9 mouse cellular contexts compared by ENCODE assay signal in the genomic region with DNA sequence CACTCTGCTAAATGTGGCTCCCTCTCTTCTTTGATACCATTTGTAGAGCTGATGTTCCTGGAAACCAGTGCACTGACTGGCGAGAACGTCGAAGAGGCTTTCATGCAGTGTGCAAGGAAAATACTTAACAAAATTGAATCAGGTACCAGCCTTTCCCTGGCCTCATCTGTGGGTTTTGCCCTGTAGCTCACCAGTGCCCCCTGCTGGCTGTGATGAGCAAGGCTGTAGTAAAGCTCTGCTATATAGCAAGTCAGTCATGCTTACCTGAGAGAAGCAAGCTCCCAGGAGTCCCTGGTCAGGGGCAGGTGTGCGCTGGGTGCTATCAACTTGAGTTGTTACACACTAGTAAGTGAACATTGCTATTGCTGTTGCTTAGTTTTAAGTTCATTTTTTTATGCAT. TPM values are rescaled to one million over a fixed set of nuclear protein-coding genes. Genes with fewer than 3 reads are reported as not detected.
DNase-seq lines count a peak whose midpoint lies in the region; ATAC-seq and TF ChIP-seq lines count a peak whose summit lies in the region.
"Had no signal": no experiment of that assay in that cellular context is flagged by ENCODE, and none has a peak within 500 bp of the region (broad histone marks: within the 10 kb centered on the region; RNA-seq: fewer than 3 reads in every experiment).

No protein-coding gene starts in this region.

- no peak for TF ChIP-seq POLR2A in heart, adult 2 months (IDR thresholded peaks at IDR 0.05; ENCODE audit: insufficient read depth, low read depth, low read length)
- TF ChIP-seq POLR2A in embryonic fibroblast, embryonic 13.5 days (IDR thresholded peaks at IDR 0.05; ENCODE audit: low read depth, low read length) = no peak

- H3K79me2 ChIP-seq in heart, adult 2 months (replicated peaks; ENCODE audit: control insufficient read depth, insufficient read depth, low read length) = no peaks in the 10 kb centered on the region

- 96% methylated on average over 4 of the region's 4 CpGs for WGBS in heart, adult 2 months
- WGBS in limb, embryonic 11.5 days = 97% methylated on average over 4 of the region's 4 CpGs
- 99% methylated on average over 4 of the region's 4 CpGs for WGBS in forebrain, embryonic 15.5 days

- H3K27ac ChIP-seq in heart, adult 2 months = no peak overlapping the region
- H3K27ac ChIP-seq in embryonic fibroblast, embryonic 13.5 days (ENCODE audit: insufficient read depth, low read length) = no peak overlapping the region
- H3K27ac ChIP-seq in limb, embryonic 11.5 days (replicated peaks; ENCODE audit: low read depth, low read length) = no peak overlapping the region
- H3K27ac ChIP-seq in forebrain, embryonic 15.5 days (replicated peaks) = no peak overlapping the region
- H3K27ac ChIP-seq: limb, embryonic 13.5 days had no signal

- H3K4me3 ChIP-seq in heart, adult 2 months = no peak overlapping the region
- H3K4me3 ChIP-seq in embryonic fibroblast, embryonic 13.5 days (ENCODE audit: insufficient read depth, low read length) = no peak overlapping the region
- no peak overlapping the region for H3K4me3 ChIP-seq in limb, embryonic 11.5 days (ENCODE audit: low read depth, low read length)
- H3K4me3 ChIP-seq in forebrain, embryonic 15.5 days = no peak overlapping the region
- H3K4me3 ChIP-seq: limb, embryonic 13.5 days had no signal

- H3K4me1 ChIP-seq in heart, adult 2 months (ENCODE audit: control insufficient read depth, insufficient read depth, low read length) = no peaks in the 10 kb centered on the region
- no peaks in the 10 kb centered on the region for H3K4me1 ChIP-seq in embryonic fibroblast, embryonic 13.5 days (ENCODE audit: control insufficient read depth, insufficient read depth, low read length)
- no peaks in the 10 kb centered on the region for H3K4me1 ChIP-seq in limb, embryonic 11.5 days (ENCODE audit: control insufficient read depth, insufficient read depth, low read length)
- H3K4me1 ChIP-seq in forebrain, embryonic 15.5 days = no peaks in the 10 kb centered on the region
- H3K4me1 ChIP-seq: limb, embryonic 13.5 days had no signal

- H3K4me2 ChIP-seq in limb, embryonic 11.5 days (ENCODE audit: low read depth, severe bottlenecking) = no peak overlapping the region
- no peak overlapping the region for H3K4me2 ChIP-seq in forebrain, embryonic 15.5 days (replicated peaks)
- H3K4me2 ChIP-seq: limb, embryonic 13.5 days had no signal

- H3K9me3 ChIP-seq in limb, embryonic 11.5 days (ENCODE audit: control insufficient read depth, low read length) = no peaks in the 10 kb centered on the region
- no peaks in the 10 kb centered on the region for H3K9me3 ChIP-seq in forebrain, embryonic 15.5 days
- H3K9me3 ChIP-seq: limb, embryonic 13.5 days had no signal

- TF ChIP-seq CTCF in heart, adult 2 months (IDR thresholded peaks at IDR 0.05) = peak; percentile 95
- TF ChIP-seq CTCF in embryonic fibroblast, embryonic 13.5 days (IDR thresholded peaks at IDR 0.05; ENCODE audit: borderline replicate concordance, insufficient read depth, low read length) = peak; percentile 62; the same call in 1 of the 2 replicates

- no peak overlapping the region for H3K9ac ChIP-seq in heart, adult 2 months (ENCODE audit: low read depth, low read length)
- no peak overlapping the region for H3K9ac ChIP-seq in limb, embryonic 11.5 days (ENCODE audit: low read length)
- H3K9ac ChIP-seq in forebrain, embryonic 15.5 days (replicated peaks) = no peak overlapping the region
- H3K9ac ChIP-seq: limb, embryonic 13.5 days had no signal

- no peak for ATAC-seq in limb, embryonic 11.5 days (ENCODE audit: insufficient number of reproducible peaks, low FRiP score, low TSS enrichment, low read depth)
- ATAC-seq in forebrain, embryonic 15.5 days (replicated peaks) = no peak

- H3K36me3 ChIP-seq in heart, adult 2 months (ENCODE audit: control insufficient read depth, insufficient read depth, low read length) = no peaks in the 10 kb centered on the region
- peaks cover 24% of the 10 kb centered on the region for H3K36me3 ChIP-seq in limb, embryonic 11.5 days (ENCODE audit: control insufficient read depth, insufficient read depth, low read length)
- H3K36me3 ChIP-seq in forebrain, embryonic 15.5 days = peaks cover 77% of the 10 kb centered on the region

- peak; percentile 48 to 73 for DNase-seq in heart, adult 2 months
- no peak for DNase-seq in heart, postnatal 25 days (ENCODE audit: low spot score)
- DNase-seq in 3T3-L1 (ENCODE audit: low read depth, low spot score) = peak; percentile 50
- DNase-seq in Muller cell, postnatal 12 days (ENCODE audit: inconsistent ontology term) = peak; percentile 14
- DNase-seq in limb, embryonic 11.5 days (ENCODE audit: low spot score) = peak; percentile 38
- DNase-seq in spleen, postnatal 4 days (ENCODE audit: low spot score in 2 of 2) = peak; percentile 49 to 83

- no peaks in the 10 kb centered on the region for H3K27me3 ChIP-seq in heart, adult 2 months (ENCODE audit: control insufficient read depth, insufficient read depth, low read length)
- H3K27me3 ChIP-seq in limb, embryonic 11.5 days (ENCODE audit: control insufficient read depth, insufficient read depth, low read length) = no peaks in the 10 kb centered on the region
- H3K27me3 ChIP-seq in forebrain, embryonic 15.5 days = no peaks in the 10 kb centered on the region
- H3K27me3 ChIP-seq: limb, embryonic 13.5 days had no signal

- 0 out of 2 replicates have a peak, but pooled peaks have one; percentile 28 for TF ChIP-seq EP300 in heart, adult 2 months (IDR thresholded peaks at IDR 0.05; ENCODE audit: insufficient read depth, low read depth, low read length)

- intact Hi-C loops in heart, adult 2 months (cut with DNase I) = loop anchor here (1.0 kb wide), 1 partner anchor 42 kb away; no protein-coding TSS in a partner anchor
- intact Hi-C loops in heart, postnatal 25 days (cut with DNase I) = loop anchor here (1.0 kb wide), 1 partner anchor 42 kb away; no protein-coding TSS in a partner anchor

RNA-seq across cellular contexts. Expression of gene Rab4a, which starts 27.0 kb away (rescaled TPM):
- 1 to 10 TPM; 7.7 to 8.4 TPM for total RNA-seq in heart, adult 2 months (2021)
- polyA plus RNA-seq in heart, adult 2 months (2012; rRNA removed) = 10.6 and 12.7 TPM in 2 replicates
- 1 to 10 TPM; 8.2 to 8.7 TPM for total RNA-seq in heart, postnatal 25 days (2021)
- 22.0 and 26.1 TPM in 2 replicates for polyA plus RNA-seq in embryonic fibroblast, embryonic 13.5 days (2011; ENCODE audit: insufficient read length, low read depth, missing spikeins)
- polyA plus RNA-seq in limb, embryonic 11.5 days (2014; fragmentation: Nextera tagmentation; extraction: Ambion mirVana) = 54.6 and 54.8 TPM in 2 replicates
- 78.2 and 78.5 TPM in 2 replicates for polyA plus RNA-seq in forebrain, embryonic 15.5 days (2015; fragmentation: Nextera tagmentation; extraction: Ambion mirVana)

RNA-seq across cellular contexts. Expression of gene Ccsap, which starts 27.3 kb away (rescaled TPM):
- under 1 TPM; 0.68 to 0.81 TPM for total RNA-seq in heart, adult 2 months (2021)
- polyA plus RNA-seq in heart, adult 2 months (2012; rRNA removed) = 0.18 and 0.70 TPM in 2 replicates
- total RNA-seq in heart, postnatal 25 days (2021) = 1 to 10 TPM; 1.3 to 1.6 TPM
- 2.9 and 4.4 TPM in 2 replicates for polyA plus RNA-seq in embryonic fibroblast, embryonic 13.5 days (2011; ENCODE audit: insufficient read length, low read depth, missing spikeins)
- polyA plus RNA-seq in limb, embryonic 11.5 days (2014; fragmentation: Nextera tagmentation; extraction: Ambion mirVana) = 6.3 and 7.3 TPM in 2 replicates
- polyA plus RNA-seq in forebrain, embryonic 15.5 days (2015; fragmentation: Nextera tagmentation; extraction: Ambion mirVana) = 8.2 and 8.3 TPM in 2 replicates
